Mouse (Mus musculus) limb, embryonic 12.5 days (tissue): Measurements from ENCODE around the gene Prdm9. TPM values are rescaled to one million over a fixed set of nuclear protein-coding genes. Genes with fewer than 3 reads are reported as not detected.
"Not testable (repeated sequence)": the region's sequence is repeated elsewhere in the genome, so short reads cannot be mapped to it uniquely, and the experiment has no call there.

Experiments used
- ATAC-seq: fragments of 200-750 bp; cut with Nextera tagmentation; 2 replicates; pipeline ENCODE4 v1.8.0; 2017; ENCODE audit warnings: low read depth, moderate TSS enrichment; ENCODE audit not compliant: insufficient number of reproducible peaks, insufficient read depth, low FRiP score, low TSS enrichment
- H3K27ac ChIP-seq: fragments of 300-500 bp; sonication (generic); 2 replicates; pipeline ENCODE4 v1.5.1; 2016; ENCODE audit warnings: mild to moderate bottlenecking, moderate library complexity
- H3K27me3 ChIP-seq: fragments of 300-500 bp; sonication (generic); 2 replicates; pipeline ENCODE4 v1.6.1; 2016; ENCODE audit warnings: mild to moderate bottlenecking, moderate library complexity
- H3K36me3 ChIP-seq: fragments of 300-500 bp; sonication (generic); 2 replicates; pipeline ENCODE4 v1.6.1; 2016; ENCODE audit warnings: mild to moderate bottlenecking, moderate library complexity
- H3K4me1 ChIP-seq: fragments of 300-500 bp; sonication (generic); replicated peaks from 2 replicates; pipeline ENCODE4 v1.6.1; 2016
- H3K4me2 ChIP-seq: fragments of 300-500 bp; sonication (generic); 2 replicates; pipeline ENCODE4 v1.6.1; 2016; ENCODE audit warnings: mild to moderate bottlenecking, moderate library complexity
- H3K4me3 ChIP-seq: fragments of 300-500 bp; sonication (generic); replicated peaks from 2 replicates; pipeline ENCODE4 v1.5.1; 2016; ENCODE audit warnings: mild to moderate bottlenecking
- H3K9ac ChIP-seq: fragments of 300-500 bp; sonication (generic); replicated peaks from 2 replicates; pipeline ENCODE4 v1.6.1; 2016; ENCODE audit warnings: mild to moderate bottlenecking, moderate library complexity
- H3K9me3 ChIP-seq: fragments of 300-500 bp; sonication (generic); 2 replicates; pipeline ENCODE4 v1.6.1; 2016; ENCODE audit warnings: mild to moderate bottlenecking, moderate library complexity
- WGBS: fragments of 180-500 bp; shearing (Covaris S2); methylation state at CpG from one replicate; pipeline ENCODE4 v1.1.7; 2016; 5-methylcytosine and 5-hydroxymethylcytosine counted together
- polyA plus RNA-seq: library from polyadenylated mRNA; unstranded; fragments of >200 nt; fragmentation: Nextera tagmentation; extraction: Ambion mirVana; gene quantifications from 2 replicates; pipeline ENCODE4 v1.2.1, GENCODE M21; 2016

Prdm9 gene
- polyA plus RNA-seq, 1 experiment from 2014 or later, result 1.4 TPM

- Histone ChIP-seq H3K9ac (no peak overlapping the region), H3K4me2 (peak overlapping the region; percentile 64), H3K4me3 (peak overlapping the region; percentile 63), H3K27ac (no peak overlapping the region), H3K4me1 (no peaks in the 10 kb centered on the region), H3K27me3 (peaks cover 7% of the 10 kb centered on the region; the same call in 1 of the 2 replicates), H3K36me3 (no peaks in the 10 kb centered on the region), H3K9me3 (no peaks in the 10 kb centered on the region)
- 50% methylated on average over 12 of the region's 12 CpGs for WGBS
- no peak for ATAC-seq
Observed at GRCm38 (mm10) chr17:15564928-15565300, 760 bp upstream of the Prdm9 start.

- WGBS, result 84% methylated on average over 2 of the region's 2 CpGs
- peaks cover 7% of the 10 kb centered on the region; the same call in 1 of the 2 replicates for H3K27me3 ChIP-seq
- no peak overlapping the region for H3K27ac ChIP-seq
- H3K36me3 ChIP-seq, result no peaks in the 10 kb centered on the region
- no peak for ATAC-seq
- no peaks in the 10 kb centered on the region for H3K4me1 ChIP-seq
- H3K4me3 ChIP-seq, result no peak overlapping the region
- H3K9ac ChIP-seq, result no peak overlapping the region
- H3K9me3 ChIP-seq, result no peaks in the 10 kb centered on the region
- H3K4me2 ChIP-seq, result no peak overlapping the region
Observed at GRCm38 (mm10) chr17:15559946-15560345, 4.2 kb downstream of the Prdm9 start.

GRCm38 (mm10) chr17:15549713-15550112 lies 14.4 kb downstream of the Prdm9 start:
- Histone ChIP-seq H3K9me3 (no peaks in the 10 kb centered on the region), H3K27ac (no peak overlapping the region), H3K4me3 (no peak overlapping the region), H3K4me2 (no peak overlapping the region), H3K36me3 (no peaks in the 10 kb centered on the region), H3K9ac (no peak overlapping the region), H3K27me3 (no peaks in the 10 kb centered on the region), H3K4me1 (no peaks in the 10 kb centered on the region)
- ATAC-seq, result no peak
- WGBS, result 50% methylated on average over 1 of the region's 1 CpGs

- H3K36me3 ChIP-seq, result no peaks in the 10 kb centered on the region
- H3K9ac ChIP-seq, result no peak overlapping the region
- no peak overlapping the region for H3K27ac ChIP-seq
- 75% methylated on average over 4 of the region's 4 CpGs for WGBS
- no peaks in the 10 kb centered on the region for H3K4me1 ChIP-seq
- no peak overlapping the region for H3K4me3 ChIP-seq
- no peaks in the 10 kb centered on the region for H3K27me3 ChIP-seq
- H3K4me2 ChIP-seq, result no peak overlapping the region
- H3K9me3 ChIP-seq, result no peaks in the 10 kb centered on the region
- ATAC-seq, result no peak
Observed at GRCm38 (mm10) chr17:15546440-15546839, 17.7 kb downstream of the Prdm9 start.

GRCm38 (mm10) chr17:15543868-15544267 lies 20.3 kb downstream of the Prdm9 start:
- not testable (repeated sequence) for H3K9me3 ChIP-seq, ATAC-seq, H3K9ac ChIP-seq, H3K36me3 ChIP-seq, H3K27me3 ChIP-seq, H3K27ac ChIP-seq, H3K4me1 ChIP-seq, H3K4me2 ChIP-seq, H3K4me3 ChIP-seq
- WGBS, result 63% methylated on average over 4 of the region's 4 CpGs

- no peaks in the 10 kb centered on the region for H3K36me3 ChIP-seq
- peaks cover 24% of the 10 kb centered on the region for H3K27me3 ChIP-seq
- H3K9ac ChIP-seq, result no peak overlapping the region
- ATAC-seq, result no peak
- no peak overlapping the region for H3K27ac ChIP-seq
- no peak overlapping the region for H3K4me2 ChIP-seq
- H3K9me3 ChIP-seq, result no peaks in the 10 kb centered on the region
- 62% methylated on average over 4 of the region's 4 CpGs for WGBS
- H3K4me3 ChIP-seq, result no peak overlapping the region
- H3K4me1 ChIP-seq, result no peaks in the 10 kb centered on the region
Observed at GRCm38 (mm10) chr17:15540309-15540708, 23.8 kb downstream of the Prdm9 start.

GRCm38 (mm10) chr17:15536457-15536904 lies 27.7 kb downstream of the Prdm9 start:
- Histone ChIP-seq H3K9me3 (0 out of 2 replicates have a peak, but pooled peaks cover 5% of the 10 kb centered on the region), H3K4me3 (peak overlapping the region; percentile 53), H3K4me1 (no peaks in the 10 kb centered on the region), H3K4me2 (peak overlapping the region; percentile 86), H3K9ac (peak overlapping the region; percentile 57), H3K36me3 (no peaks in the 10 kb centered on the region), H3K27me3 (peaks cover 29% of the 10 kb centered on the region), H3K27ac (no peak overlapping the region)
- 2% methylated on average over 33 of the region's 33 CpGs for WGBS
- no peak for ATAC-seq

- Histone ChIP-seq H3K4me3 (peak overlapping the region; percentile 53), H3K27ac (no peak overlapping the region), H3K4me1 (no peaks in the 10 kb centered on the region), H3K36me3 (no peaks in the 10 kb centered on the region), H3K9me3 (0 out of 2 replicates have a peak, but pooled peaks cover 5% of the 10 kb centered on the region), H3K27me3 (peaks cover 29% of the 10 kb centered on the region), H3K9ac (no peak overlapping the region), H3K4me2 (peak overlapping the region; percentile 86)
- no peak for ATAC-seq
- 24% methylated on average over 8 of the region's 8 CpGs for WGBS
Observed at GRCm38 (mm10) chr17:15535943-15536342, 28.2 kb downstream of the Prdm9 start.

- Histone ChIP-seq H3K36me3 (no peaks in the 10 kb centered on the region), H3K27me3 (peaks cover 25% of the 10 kb centered on the region), H3K4me1 (no peaks in the 10 kb centered on the region), H3K27ac (no peak overlapping the region), H3K4me3 (no peak overlapping the region), H3K9me3 (0 out of 2 replicates have a peak, but pooled peaks cover 5% of the 10 kb centered on the region), H3K9ac (no peak overlapping the region), H3K4me2 (no peak overlapping the region)
- ATAC-seq, result no peak
- WGBS, result 65% methylated on average over 11 of the region's 11 CpGs
Observed at GRCm38 (mm10) chr17:15535162-15535800, 28.9 kb downstream of the Prdm9 start.

GRCm38 (mm10) chr17:15530141-15530540 lies 34.0 kb downstream of the Prdm9 start:
- Histone ChIP-seq H3K4me3 (no peak overlapping the region), H3K27me3 (peaks cover 3% of the 10 kb centered on the region), H3K36me3 (0 out of 2 replicates have a peak, but pooled peaks cover 3% of the 10 kb centered on the region), H3K27ac (no peak overlapping the region), H3K4me1 (peaks cover 13% of the 10 kb centered on the region), H3K9ac (no peak overlapping the region), H3K9me3 (0 out of 2 replicates have a peak, but pooled peaks cover 5% of the 10 kb centered on the region), H3K4me2 (no peak overlapping the region)
- ATAC-seq, result no peak
- 9% methylated on average over 5 of the region's 5 CpGs for WGBS

- H3K4me3 ChIP-seq, result no peak overlapping the region
- H3K9ac ChIP-seq, result no peak overlapping the region
- no peaks in the 10 kb centered on the region for H3K27me3 ChIP-seq
- no peak overlapping the region for H3K4me2 ChIP-seq
- peaks cover 15% of the 10 kb centered on the region for H3K36me3 ChIP-seq
- 84% methylated on average over 2 of the region's 2 CpGs for WGBS
- H3K27ac ChIP-seq, result no peak overlapping the region
- peaks cover 13% of the 10 kb centered on the region for H3K4me1 ChIP-seq
- ATAC-seq, result no peak
- 0 out of 2 replicates have a peak, but pooled peaks cover 5% of the 10 kb centered on the region for H3K9me3 ChIP-seq
Observed at GRCm38 (mm10) chr17:15528887-15529286, 35.3 kb downstream of the Prdm9 start.

- no peaks in the 10 kb centered on the region for H3K9me3 ChIP-seq
- H3K27ac ChIP-seq, result peak overlapping the region; percentile 89
- H3K27me3 ChIP-seq, result no peaks in the 10 kb centered on the region
- peak overlapping the region; percentile 72 for H3K4me2 ChIP-seq
- peak overlapping the region; percentile 85 for H3K9ac ChIP-seq
- H3K4me3 ChIP-seq, result peak overlapping the region; percentile 90
- no peak for ATAC-seq
- peaks cover 13% of the 10 kb centered on the region for H3K4me1 ChIP-seq
- 60% methylated on average over 3 of the region's 3 CpGs for WGBS
- H3K36me3 ChIP-seq, result peaks cover 25% of the 10 kb centered on the region
Observed at GRCm38 (mm10) chr17:15527811-15528136, 36.4 kb downstream of the Prdm9 start.
